Mouse (Mus musculus) limb, embryonic 11.5 days (tissue): ENCODE measurements at regions not wholly inside any gene's neighbourhood (a gene's known extent, or its start where the extent isn't known, plus 50 kb on each side); places are given as distances from the start of the nearest gene placed in this dataset.

Experiments used
- ATAC-seq: fragments of 200-750 bp; cut with Nextera tagmentation; 2 replicates; pipeline ENCODE4 v1.8.0; 2017; ENCODE audit warnings: low read depth; ENCODE audit not compliant: insufficient number of reproducible peaks, low FRiP score, low TSS enrichment
- DNase-seq: peaks from one replicate; pipeline ENCODE4 v3.0.0-alpha.2; 2015; ENCODE audit warnings: low spot score
- H3K27ac ChIP-seq: fragments of 300-500 bp; sonication (generic); replicated peaks from 2 replicates; pipeline ENCODE4 v1.5.1; 2014; ENCODE audit warnings: low read depth, mild to moderate bottlenecking, low read length
- H3K27me3 ChIP-seq: fragments of 300-500 bp; sonication (generic); 2 replicates; pipeline ENCODE4 v1.6.1; 2014; ENCODE audit warnings: mild to moderate bottlenecking, low read length, mixed read lengths; ENCODE audit not compliant: control insufficient read depth, insufficient read depth
- H3K36me3 ChIP-seq: fragments of 300-500 bp; sonication (generic); 2 replicates; pipeline ENCODE4 v1.6.1; 2014; ENCODE audit warnings: mild to moderate bottlenecking, low read length, moderate library complexity, mixed read lengths; ENCODE audit not compliant: control insufficient read depth, insufficient read depth
- H3K4me1 ChIP-seq: fragments of 300-500 bp; sonication (generic); 2 replicates; pipeline ENCODE4 v1.6.1; 2014; ENCODE audit warnings: low read length, mixed read lengths; ENCODE audit not compliant: control insufficient read depth, insufficient read depth
- H3K4me2 ChIP-seq: fragments of 300-500 bp; sonication (generic); 2 replicates; pipeline ENCODE4 v1.6.1; 2014; ENCODE audit warnings: low read depth, mild to moderate bottlenecking, moderate library complexity; ENCODE audit not compliant: severe bottlenecking
- H3K4me3 ChIP-seq: fragments of 300-500 bp; sonication (generic); 2 replicates; pipeline ENCODE4 v1.5.1; 2014; ENCODE audit warnings: low read depth, low read length
- H3K9ac ChIP-seq: fragments of 300-500 bp; sonication (generic); 2 replicates; pipeline ENCODE4 v1.6.1; 2014; ENCODE audit warnings: mild to moderate bottlenecking, low read length
- H3K9me3 ChIP-seq: fragments of 300-500 bp; sonication (generic); 2 replicates; pipeline ENCODE4 v1.6.1; 2016; ENCODE audit warnings: low read length; ENCODE audit not compliant: control insufficient read depth
- WGBS: fragments of 180-500 bp; shearing (Covaris S2); extraction: QIAGEN DNeasy Blood & Tissue Kit; methylation state at CpG from one replicate; pipeline ENCODE4 v1.1.7; 2014; 5-methylcytosine and 5-hydroxymethylcytosine counted together

DNA sequence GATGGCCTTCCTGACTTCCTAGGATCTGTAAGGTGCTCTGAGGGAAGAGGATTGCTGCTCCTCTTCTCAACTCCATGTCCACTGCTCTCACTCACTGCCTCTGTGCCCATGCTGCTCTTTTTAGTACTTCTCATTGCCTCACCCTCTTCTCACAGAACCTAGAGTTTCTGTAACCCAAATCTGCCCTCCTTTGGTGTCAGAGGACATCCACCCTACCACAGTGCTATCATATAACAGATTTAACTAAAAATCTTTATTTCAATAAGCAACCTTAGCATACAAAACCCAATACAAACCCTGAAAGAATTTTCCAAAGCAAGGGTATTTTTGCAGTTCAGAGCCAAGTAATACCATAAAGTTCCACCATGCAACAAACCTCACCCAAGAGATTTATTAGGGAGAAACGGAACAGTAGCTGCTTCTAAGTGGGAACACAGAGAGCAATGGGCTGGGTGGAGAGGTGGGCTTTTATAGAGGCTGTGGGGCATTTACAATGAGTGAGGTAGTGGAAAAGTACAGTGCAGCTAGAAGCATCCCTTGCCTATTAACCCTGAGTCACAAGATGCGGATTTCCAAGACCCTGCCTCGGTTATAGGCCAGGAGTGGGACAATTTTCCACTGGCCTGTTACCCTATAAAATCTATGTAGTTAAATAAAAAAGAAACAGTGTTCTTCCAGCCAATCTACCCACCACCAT, 306.8 kb downstream of the S1pr1 start:
- H3K4me1 ChIP-seq = no peaks in the 10 kb centered on the region
- no peak overlapping the region for H3K4me2 ChIP-seq
- H3K4me3 ChIP-seq = no peak overlapping the region
- H3K36me3 ChIP-seq = no peaks in the 10 kb centered on the region
- ATAC-seq (peak; percentile 56), DNase-seq (no peak)
- no peak overlapping the region for H3K9ac ChIP-seq
- WGBS = 73% methylated on average over 3 of the region's 3 CpGs
- no peaks in the 10 kb centered on the region for H3K27me3 ChIP-seq
- H3K27ac ChIP-seq = no peak overlapping the region
- H3K9me3 ChIP-seq = no peaks in the 10 kb centered on the region

DNA sequence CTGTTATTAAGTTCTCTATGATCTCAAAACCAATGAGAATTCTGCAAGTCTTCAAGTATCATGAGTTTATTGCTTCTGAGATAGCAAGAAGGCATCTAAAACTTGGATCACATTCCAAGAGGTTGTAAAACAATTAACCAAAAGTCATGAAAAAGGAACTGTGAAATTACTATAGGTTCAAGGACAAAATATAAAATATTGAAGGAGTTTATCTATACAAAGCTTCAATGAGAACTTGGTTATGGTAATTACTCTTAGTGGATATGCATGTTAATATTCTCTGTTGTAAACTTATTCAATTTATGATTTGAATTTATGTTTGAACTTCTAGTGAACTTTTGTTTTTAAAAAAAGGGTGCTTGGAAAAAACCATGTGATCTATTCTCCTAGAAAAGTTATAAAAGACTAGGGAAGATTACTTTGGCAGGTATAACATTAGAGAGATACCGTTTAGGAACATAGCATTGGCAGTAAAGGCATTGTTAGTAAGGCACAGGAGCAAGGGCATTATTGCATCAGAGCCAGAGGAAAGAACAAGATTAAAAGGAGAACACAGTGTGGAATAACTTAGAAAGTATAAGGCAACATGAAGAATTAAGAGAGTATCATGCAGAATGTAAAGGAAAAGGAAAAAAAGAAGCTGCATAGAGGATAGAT, 311.4 kb downstream of the S1pr1 start:
- 85% methylated on average over 1 of the region's 1 CpGs for WGBS
- Histone ChIP-seq H3K27ac (no peak overlapping the region), H3K36me3 (no peaks in the 10 kb centered on the region), H3K4me2 (no peak overlapping the region), H3K9me3 (no peaks in the 10 kb centered on the region), H3K4me3 (no peak overlapping the region), H3K9ac (no peak overlapping the region), H3K27me3 (no peaks in the 10 kb centered on the region), H3K4me1 (no peaks in the 10 kb centered on the region)
- ATAC-seq = no peak
- no peak for DNase-seq

DNA sequence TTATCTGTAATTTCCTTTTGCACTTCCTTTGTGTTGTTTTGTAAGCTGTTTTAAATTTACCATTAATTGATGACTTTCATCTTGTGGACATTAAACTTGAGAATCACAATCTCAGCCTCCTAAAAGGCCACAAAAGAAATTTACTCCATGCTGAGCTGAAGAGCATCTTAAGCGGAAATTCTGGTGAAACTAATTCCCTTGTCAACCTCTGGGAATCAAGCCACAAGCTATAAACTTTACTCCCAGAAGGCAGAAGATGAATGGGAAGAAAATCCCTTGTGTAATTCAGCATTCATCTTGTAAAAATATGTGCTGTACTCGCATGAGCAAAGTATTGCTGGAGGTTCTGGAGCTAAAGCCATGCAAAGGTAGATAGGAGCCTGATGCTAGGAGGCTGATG, 350.0 kb downstream of the S1pr1 start:
- DNase-seq (no peak), ATAC-seq (no peak)
- H3K27me3 ChIP-seq = no peaks in the 10 kb centered on the region
- H3K36me3 ChIP-seq = no peaks in the 10 kb centered on the region
- H3K4me1 ChIP-seq = no peaks in the 10 kb centered on the region
- no peaks in the 10 kb centered on the region for H3K9me3 ChIP-seq
- H3K4me2 ChIP-seq = no peak overlapping the region
- H3K4me3 ChIP-seq = no peak overlapping the region
- H3K9ac ChIP-seq = no peak overlapping the region
- no peak overlapping the region for H3K27ac ChIP-seq
- 69% methylated on average over 2 of the region's 2 CpGs for WGBS
